Mouse (Mus musculus) myocyte (in vitro differentiated cells): ENCODE results near the gene Mif.

Experiments
- CEBPB ChIP-seq: IDR thresholded peaks from 2 replicates; pipeline ENCODE4 v1.6.1; 2011; ENCODE audit warnings: mild to moderate bottlenecking, moderate library complexity; ENCODE audit not compliant: poor library complexity, insufficient read depth, severe bottlenecking
- POLR2A ChIP-seq: IDR thresholded peaks from one replicate; pipeline ENCODE4 v1.6.1; 2011; ENCODE audit warnings: low read depth, mild to moderate bottlenecking, control low read depth, moderate library complexity; ENCODE audit not compliant: insufficient read length

GRCm38 (mm10) chr10:75823782-75824181, 36.3 kb downstream of the Mif start:
- TF ChIP-seq CEBPB (no peak), POLR2A (no peak)
